Mouse (Mus musculus) cerebellum, adult 11 months (tissue): ENCODE results near the gene Entpd1.
"Not testable (repeated sequence)": the region's sequence is repeated elsewhere in the genome, so short reads cannot be mapped to it uniquely, and the experiment has no call there.

Experiments
- DNase-seq: peaks from one replicate; pipeline ENCODE4 v3.0.0; 2022

Entpd1 gene

DNA sequence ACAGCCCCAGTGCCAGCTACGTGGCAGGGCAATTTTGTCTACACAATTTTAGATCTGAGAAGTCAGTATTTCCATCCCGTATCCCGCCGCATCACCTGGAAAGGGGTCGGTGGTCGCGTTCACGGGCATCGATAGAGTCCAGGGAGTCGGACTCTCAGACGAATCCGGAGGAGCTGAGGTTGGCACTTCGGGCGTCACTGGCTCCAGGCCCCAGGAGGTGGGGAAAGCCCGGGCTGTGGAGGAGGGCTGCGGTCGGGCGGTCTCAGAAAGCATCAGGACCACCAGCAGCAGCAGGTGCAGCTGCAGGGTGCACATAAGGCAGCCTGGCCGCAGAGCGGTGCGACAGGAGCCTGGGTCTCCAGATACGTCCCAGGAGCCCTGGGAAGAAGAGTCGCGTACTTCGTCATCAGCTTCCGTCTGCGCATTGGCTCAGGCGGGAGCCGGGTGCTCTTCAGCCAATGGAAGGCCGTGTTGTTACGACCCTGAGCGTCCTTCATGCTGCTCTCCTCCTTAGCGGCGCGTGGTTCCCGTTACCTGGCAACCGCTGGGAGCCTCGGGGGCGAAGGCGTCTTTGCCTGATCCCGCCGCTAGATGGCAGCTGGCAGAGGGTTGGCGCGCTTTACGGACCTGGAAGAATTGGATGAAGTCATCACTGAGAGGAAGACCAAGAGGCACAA is at the start of gene Entpd1, which contains the start of gene Tctn3:
Entpd1 (plus strand) TSS at position 537 of the 677 bp plus-strand sequence.
Tctn3 (minus strand) TSS at position 404 of the 677 bp plus-strand sequence.
- peak; percentile 94 for DNase-seq

DNA sequence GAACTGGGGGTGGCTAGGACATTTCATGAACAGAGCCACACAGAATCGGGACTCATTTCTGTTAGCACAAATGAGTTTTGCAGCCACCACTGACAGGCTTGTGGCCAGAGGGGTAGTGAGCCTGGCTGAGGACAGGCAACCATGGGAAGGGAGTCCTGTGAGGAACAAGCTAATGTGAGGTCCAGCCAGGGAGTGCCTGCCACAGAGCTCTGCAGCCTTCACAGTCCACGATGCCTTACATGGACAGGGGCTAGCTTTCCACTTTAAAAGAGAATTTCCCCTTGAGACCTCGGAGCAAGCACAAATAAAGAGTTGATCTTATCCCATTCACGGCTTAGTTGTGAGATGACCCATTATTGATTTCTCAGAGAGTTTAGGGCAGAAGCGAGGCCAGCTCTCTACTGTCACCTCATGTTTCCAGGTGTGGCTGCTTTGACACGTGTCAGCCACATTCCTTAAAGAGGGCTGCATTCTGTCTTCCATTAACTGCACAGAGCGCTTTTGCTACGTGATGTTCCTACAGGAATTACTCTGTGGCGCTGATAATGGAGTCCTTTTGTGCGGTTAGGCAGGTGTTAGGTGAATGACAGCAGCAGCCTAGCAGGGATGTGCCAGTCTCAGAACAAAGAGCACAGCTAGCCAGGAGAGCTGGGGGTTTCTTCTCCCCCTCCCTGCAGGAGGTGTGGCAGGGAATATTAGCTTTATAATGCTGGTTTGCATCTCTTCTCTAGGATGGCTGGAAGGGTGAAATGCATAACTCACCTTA is 48.1 kb upstream of the Entpd1 start:
- DNase-seq = no peak

DNA sequence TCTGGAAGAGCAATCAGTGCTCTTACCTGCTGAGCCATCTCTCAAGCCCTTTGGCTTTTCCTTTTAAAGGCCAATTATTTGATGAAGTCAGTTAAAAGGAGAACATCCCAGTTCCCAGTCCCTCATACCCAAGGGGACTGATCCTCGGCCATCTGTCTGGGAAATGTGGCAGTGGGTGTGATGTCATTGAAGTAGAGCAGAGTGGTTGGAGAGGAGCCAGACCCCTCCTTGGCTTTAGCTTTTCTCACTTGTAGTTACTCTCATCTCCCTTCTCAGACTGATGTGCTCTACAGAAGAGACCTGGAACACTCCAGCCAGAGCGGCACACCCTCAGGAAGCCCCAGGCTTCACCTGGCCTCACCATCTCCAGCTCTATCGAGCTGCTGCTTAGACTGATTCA is 44.5 kb upstream of the Entpd1 start:
- peak; percentile 27 for DNase-seq

DNA sequence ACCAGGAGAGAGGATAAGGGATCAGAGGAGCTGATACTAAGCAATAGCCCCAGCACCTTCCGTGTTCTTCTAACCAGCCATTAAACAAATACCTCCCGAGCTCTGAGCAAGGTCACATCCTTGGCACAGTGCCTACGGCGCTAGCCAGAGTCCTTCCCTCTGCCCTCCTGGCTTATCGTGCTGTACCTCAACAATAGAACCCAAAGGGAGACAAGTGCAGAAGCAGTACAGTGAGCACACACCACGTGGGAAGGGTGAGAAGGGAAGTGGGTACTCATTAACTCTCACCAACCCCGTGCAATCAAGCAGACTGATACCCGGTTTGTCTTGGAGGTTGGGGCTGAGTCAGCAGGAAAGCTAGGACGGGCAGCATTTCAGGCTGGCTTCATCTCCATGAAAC is 41.4 kb upstream of the Entpd1 start:
- no peak for DNase-seq

DNA sequence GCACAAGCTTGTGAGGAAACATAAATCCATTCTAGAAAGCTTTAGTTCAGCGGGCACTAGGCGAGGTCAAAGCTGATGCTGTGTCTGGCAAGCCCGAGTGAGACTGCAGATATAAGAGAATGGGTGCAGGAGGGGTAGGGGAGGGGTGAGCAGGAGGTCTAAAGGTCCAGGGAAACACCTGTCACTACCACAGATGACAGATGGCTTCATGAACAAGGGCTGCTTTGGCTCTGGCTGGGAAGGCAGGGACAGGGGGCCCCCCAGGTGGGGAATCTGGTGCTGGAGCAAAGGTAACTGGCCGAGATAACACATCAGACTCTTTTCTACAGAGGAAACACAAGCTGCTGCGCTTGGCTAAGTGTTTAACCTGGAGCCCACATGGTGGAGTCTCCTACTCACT is 36.7 kb upstream of the Entpd1 start:
- DNase-seq = peak; percentile 59

DNA sequence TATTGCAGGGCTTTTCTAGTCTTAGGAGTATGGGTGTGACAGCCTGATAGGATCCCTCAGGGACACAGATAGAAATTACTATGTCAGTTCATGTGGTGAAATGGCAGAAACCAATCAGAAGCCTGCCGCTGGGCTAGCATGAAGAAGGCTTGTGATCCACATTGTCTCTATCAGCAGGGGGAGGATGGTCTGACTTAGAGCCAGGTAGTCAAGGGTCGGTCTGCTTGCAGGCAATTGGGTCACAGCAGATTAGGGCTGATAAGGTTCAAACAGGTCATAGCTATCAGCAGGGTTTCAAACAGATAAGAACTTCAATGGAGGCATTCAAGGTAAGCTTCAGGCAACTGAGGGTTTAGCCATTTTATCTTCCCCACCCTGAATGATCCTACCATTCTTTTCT is 31.3 kb upstream of the Entpd1 start:
- no peak for DNase-seq

DNA sequence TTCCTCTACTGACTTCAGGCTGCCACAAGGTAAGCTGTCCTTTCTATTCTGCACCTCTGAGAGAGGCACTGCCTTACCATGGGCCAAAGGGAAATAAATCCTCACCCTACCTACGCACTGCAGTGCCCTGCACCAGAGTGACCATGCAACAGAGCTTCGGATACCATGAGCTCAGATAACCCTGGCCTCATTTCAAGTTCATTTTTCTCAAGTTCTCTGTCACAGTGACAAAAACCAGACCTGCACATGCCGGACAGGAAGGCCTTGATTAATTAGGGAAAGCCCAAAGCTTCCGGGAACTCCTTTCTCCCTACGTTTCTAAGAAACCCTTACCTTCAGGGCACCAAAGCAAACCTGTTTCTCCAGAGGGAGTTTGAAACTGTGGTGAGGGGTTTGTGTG is 30.5 kb upstream of the Entpd1 start:
- DNase-seq = no peak

DNA sequence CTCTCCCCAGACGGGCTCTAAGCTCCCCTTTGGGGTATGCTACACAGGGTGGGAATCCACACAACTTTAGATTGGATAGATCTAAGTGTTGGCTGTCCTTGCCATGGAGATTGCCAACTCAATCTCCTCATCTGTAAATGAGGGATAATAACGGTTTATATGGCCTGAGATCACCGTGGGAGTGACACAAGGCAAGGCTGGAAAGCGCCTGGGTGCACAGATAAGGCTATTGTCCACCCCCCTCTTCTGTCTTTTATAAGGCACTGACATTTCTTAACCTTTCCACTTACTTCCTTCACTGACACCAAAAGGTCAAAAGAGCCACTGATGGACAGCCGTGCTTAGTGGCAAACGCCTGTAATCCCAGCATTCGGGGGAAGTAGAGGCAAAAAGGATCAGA is 25.3 kb upstream of the Entpd1 start:
- no peak for DNase-seq

DNA sequence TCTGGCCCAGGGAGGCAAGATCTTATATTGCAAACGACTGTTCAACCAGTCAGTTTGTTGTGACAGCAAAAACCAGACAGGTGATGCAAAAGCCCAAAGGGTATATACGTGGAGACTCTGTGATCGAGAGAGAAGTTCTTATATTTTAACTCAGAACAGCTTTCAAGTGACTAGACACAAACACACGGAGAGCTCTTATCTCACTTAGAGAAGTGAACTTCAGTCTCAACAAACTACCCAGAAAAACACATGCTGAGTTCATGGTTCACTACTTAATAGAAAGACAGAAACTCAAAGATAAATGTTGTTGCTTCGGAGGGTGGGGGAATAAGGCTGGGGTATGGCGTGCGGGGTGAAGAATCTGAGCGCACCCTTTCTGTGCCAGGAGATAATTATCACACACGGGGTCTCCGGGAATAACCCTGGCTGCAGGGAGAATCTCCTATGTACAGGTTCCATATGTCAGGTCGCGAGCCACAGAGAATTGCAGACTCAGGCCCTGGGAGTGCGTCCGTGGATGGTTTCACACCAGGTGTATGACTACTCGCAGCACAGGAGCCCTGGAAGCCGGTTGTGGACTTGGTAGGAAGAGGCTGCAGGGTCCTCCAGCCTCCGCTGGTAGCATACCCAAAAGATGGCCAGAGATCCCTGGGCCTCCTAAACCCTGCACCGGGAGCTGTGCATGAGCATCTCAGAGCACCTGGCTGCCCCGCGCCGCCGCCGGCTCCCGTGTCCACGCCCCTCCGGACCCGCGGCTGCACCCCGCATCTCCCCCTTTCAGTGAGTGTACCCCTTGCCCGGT is 24.5 kb upstream of the Entpd1 start:
- DNase-seq = no peak

DNA sequence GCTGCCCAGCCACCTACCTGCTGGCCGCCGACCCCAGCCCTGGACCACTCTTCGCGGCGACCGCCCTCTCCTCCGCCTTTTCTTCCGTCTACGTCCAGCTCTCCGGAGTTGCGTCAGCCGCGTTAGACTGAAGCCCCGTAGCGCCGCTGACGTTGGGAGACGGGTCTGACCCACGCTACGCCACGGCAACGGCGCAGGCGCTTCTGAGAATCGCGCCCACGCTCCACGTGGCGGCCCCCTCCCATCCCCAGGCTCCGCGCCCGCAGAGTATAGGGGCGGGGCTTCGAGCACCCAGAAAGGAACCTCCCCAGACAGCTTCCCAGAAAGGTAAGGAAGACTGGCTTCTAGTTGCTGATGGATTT is 23.9 kb upstream of the Entpd1 start, which contains the start of gene Aldh18a1:
Aldh18a1 (minus strand) TSS at position 171 of the 362 bp plus-strand sequence.
- peak; percentile 93 for DNase-seq

DNA sequence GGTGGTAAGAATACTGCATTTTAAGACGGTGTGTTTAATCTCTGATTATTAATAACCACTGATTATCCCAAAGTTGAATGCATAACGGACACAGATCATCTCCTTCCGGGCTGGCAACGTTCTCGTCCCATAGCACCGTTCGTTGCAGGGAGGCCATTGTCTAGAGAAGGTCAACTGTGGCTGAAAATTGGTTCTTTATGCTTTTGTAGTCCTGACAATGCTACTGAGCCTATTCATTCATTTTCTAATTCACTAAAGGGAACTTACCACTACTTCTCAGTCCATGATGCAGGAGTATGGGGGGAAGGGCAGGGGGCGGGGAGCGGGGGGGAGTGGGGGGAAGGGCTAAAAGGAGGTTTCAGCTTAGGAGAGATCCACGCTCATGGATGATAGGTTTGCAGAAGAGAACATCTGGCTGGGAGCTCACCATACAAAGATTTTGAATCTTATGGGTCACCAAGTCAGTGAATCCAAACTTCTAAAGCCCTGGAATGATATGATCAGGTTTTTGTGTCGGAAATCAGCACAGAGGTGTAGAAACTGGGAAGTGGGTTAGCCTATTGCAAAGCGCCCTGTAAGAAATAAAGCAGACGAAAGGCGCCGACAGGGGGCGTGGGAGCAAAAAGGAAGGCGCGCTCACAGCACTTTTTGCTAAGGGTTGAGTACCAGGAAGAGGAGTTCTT is 23.2 kb upstream of the Entpd1 start:
- DNase-seq = peak; percentile 77

DNA sequence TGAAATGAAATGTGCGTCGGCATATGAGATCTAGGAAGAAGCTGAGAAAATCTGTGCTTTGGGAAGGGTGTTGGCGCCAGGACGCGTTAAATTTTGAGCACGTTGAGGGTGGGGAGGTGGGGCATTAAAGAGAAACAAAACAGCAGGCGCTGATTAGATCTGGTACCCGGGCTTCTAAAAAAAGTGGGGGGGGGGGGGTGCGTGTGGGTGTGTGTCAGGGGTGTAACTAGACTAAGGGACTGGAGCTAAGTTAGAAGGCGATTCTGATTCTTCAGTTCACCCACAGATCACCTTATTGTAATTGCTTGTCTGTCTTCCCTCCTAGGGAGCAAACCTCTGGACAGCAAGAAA is 22.7 kb upstream of the Entpd1 start:
- no peak for DNase-seq

DNA sequence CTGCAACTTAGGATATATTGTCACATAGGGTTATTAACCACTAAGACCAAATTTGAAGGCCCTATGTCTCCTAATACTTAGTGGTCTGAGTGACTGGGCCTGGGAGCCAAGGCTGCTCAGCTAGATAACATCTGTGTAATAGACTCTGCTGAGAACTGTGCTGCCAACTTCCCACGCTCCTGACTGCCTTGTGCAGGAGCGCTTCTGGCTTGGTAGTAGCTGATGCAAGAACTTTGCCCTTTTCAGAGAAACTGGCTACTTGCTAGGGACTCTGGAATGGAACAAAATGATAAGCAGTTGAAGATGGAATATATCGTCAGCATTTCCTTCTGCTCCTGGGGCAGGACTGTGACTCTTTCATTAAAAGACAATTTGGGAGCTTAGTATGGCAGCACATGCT is 16.9 kb upstream of the Entpd1 start:
- DNase-seq = no peak

DNA sequence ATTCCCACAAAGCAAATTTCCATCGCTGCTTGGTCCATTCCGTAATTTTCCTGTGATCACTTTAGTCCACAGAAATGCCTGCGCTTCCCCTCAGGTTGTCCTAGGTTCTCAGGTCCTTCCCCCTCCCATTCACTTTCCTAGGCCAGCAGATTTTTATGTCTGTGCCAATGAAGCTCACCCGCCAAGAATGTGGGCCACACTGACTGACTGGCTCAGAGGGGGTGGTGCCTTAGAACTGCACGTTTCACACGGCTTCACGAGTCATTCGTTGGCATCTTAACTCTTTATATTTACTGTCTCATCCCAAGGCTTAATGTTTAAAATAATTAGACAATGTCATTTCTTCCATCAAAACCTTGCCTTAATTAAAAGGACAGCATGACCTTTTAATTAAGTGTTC is 16.3 kb upstream of the Entpd1 start:
- DNase-seq = no peak

DNA sequence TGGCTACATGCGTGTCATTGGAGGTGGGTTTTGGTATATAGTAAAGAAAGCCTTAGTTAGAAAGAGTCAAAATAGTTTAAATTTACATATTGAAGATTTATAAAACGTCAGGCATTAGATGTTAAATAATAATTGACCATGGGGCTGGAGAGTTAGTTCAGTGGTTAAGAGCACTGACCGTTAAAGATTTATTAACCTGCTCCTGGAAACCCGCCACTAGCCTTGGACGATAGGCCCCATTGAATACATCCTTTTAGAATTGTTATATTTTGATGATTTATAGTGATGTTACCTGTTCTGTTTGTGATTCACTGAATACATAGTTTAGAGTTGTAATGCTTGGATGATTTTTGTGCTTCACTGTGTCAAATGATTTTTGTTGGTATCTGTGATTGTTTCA is 11.3 kb upstream of the Entpd1 start:
- not testable (repeated sequence) for DNase-seq

DNA sequence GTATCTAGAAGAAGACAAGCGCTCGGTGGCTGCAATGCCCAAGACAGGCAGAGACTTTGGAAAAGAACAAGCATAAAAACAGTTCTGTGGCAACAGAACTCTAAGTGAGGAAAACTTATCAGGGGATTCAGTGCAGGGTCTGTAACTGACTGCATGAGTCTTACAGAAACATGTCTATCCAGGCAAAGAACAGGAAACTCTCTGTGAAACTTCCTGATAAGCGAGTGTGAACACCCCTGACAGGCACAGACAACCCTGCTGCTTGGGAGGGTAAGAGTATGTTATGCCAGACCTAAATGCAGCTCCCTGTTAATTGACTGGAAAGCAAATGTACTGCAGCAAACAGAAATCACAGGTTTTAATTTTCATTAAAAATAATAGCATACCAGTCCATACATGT is 10.3 kb upstream of the Entpd1 start:
- no peak for DNase-seq

DNA sequence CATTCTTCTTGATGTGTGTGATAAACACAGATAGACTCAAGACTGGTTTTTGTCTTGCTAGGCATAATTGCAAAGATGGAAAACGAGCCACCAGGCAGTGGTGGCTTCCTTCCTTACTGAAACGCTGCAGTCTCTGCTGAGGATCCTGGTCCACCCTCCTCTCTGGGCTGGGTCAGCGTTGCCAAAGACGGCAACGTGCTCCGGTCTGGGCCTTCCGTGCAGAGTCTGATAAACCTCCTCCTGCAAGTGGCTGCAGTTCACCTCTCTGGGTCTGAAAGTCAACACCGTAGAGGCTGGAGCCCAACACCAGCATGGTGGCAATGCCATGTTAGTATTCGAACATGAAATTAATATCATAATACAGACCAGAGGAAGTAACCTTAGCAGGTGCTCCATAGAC is 7.0 kb upstream of the Entpd1 start:
- DNase-seq = no peak

DNA sequence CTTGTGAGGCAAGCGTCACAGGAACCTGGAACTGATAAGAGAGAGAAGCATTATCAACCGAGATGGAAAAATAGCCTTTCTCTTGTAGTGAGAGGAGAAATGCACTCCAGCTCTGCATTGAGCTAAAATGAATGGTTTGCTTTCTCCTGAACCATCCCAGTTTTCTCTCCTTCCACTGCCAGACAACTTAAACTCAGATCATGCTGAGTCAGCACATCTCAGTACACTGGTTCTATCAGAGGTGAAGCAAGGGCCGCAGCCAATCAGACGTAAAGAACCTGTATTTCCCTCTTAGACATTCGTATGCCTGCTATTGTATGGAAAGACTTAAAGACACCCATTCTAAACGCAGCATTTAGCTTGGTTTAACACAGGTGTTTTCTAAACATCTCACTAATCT is 4.5 kb upstream of the Entpd1 start:
- no peak for DNase-seq

DNA sequence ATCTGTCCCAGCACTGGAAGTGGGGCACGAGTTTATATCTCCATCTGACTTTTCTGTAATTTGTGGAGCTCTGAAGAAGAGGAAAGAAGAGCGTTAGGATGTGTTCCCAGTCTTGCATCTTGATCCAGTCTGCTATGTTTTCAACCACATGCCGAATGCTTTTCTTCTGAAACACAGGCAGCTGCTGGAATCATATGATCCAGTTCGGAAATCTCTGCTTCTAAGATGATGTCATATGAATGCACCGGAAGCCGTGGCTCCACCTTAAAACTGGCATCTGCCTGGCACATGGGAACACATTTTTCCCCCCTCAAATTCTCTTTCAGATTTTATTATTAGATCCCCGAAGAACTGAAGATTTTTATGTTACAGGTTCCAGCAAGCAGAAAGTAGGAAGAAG is 2.6 kb downstream of the Entpd1 start:
- no peak for DNase-seq

DNA sequence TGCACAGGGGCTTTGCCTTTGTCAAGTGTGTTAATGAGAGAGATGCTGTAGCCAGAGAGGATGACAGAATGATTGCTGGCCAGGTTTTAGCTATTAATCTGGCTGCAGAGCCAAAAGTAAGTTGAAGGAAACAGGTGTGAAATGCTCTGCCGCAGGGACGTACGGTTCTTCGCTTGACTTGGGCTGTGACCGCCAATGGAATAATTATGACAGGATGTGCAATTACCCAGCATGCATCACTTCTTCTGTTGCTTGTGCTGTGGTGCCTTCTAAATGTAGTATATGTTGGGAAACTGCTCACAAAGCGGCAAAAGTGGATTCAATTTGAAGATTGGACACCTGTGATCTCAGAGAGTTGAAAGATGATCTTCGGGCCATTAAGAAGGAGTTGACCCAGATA is 3.9 kb downstream of the Entpd1 start:
- DNase-seq = no peak

DNA sequence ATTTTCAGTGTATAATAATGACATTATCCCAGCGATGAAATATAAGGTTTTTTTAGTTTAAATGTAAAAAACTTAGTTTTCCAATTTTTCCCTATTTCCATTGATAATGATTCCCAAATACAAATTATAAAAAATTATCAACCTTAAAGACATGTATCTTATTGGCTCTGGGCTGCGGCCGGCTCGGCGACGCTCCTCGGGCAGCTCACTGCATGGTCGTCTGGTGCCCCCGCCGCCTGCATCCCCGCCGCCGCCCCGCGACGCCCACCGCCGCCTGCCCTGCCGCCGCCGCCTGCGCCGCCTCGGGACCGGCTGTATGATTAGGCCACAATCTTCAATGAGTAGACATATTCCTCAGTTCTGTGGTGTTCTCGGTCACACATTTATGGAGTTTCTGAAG is 9.4 kb downstream of the Entpd1 start:
- DNase-seq = not testable (repeated sequence)

DNA sequence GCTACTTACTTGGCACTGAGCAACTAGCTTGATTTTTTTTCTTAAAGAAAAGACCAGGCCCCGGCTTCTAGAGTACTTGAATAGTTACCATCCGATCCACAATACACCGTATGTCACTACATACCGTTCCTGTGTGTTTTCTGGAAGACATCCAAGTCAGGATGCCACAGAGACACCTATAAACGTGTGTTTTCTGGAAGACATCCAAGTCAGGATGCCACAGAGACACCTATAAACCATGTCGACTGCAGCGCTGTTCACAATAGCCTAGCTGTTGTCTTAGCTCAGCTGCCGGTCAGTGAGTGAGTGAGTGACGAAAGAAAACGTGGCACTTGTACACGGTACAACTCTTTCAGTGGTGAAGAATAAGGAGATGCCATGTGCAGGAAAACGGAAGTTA is 13.8 kb downstream of the Entpd1 start:
- no peak for DNase-seq

DNA sequence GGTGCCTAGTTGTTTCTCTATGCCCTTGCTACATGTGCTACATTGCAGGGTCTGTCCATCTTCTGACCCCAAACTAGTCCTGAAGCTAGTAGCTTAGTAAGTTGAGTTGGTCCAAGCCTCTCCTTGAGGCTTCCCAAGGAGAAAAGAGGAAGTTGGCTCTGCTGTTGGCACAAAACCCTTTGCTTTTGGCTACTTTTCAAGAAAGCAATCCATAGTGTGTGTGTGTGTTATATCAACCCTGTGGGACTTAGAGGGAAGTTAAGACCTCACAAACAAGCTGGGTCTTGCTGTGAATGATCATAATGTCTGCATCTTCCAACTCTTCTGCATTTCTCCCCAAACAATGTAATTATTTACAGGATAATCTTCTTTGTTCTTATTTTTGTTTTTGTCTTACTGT is 16.8 kb downstream of the Entpd1 start:
- DNase-seq = no peak
